Mouse (Mus musculus) cortical plate, adult 2 months (tissue): ENCODE measurements around the gene Hoxd4. TPM values are rescaled to one million over a fixed set of nuclear protein-coding genes. Genes with fewer than 3 reads are reported as not detected.

Source experiments
- H3K27ac ChIP-seq: fragments of 200-500 bp; 2 replicates; pipeline ENCODE4 v1.5.1; 2012; ENCODE audit warnings: low read length, control low read depth, inconsistent platforms; ENCODE audit not compliant: insufficient read depth
- H3K4me1 ChIP-seq: fragments of 200-500 bp; 2 replicates; pipeline ENCODE4 v1.6.1; 2011; ENCODE audit warnings: low read length; ENCODE audit not compliant: control insufficient read depth, insufficient read depth
- H3K4me3 ChIP-seq: fragments of 200-500 bp; 2 replicates; pipeline ENCODE4 v1.5.1; 2011; ENCODE audit warnings: mild to moderate bottlenecking, low read length, control low read depth; ENCODE audit not compliant: insufficient read depth
- CTCF ChIP-seq: fragments of 200-500 bp; IDR thresholded peaks from 2 replicates; pipeline ENCODE4 v1.5.1; 2011; ENCODE audit warnings: mild to moderate bottlenecking, control low read depth, low read length; ENCODE audit not compliant: insufficient read depth; ENCODE audit errors: extremely low read depth
- POLR2A ChIP-seq: fragments of 200-500 bp; IDR thresholded peaks from 2 replicates; pipeline ENCODE4 v1.6.1; 2011; ENCODE audit warnings: mild to moderate bottlenecking, low read length, control low read depth; ENCODE audit not compliant: insufficient read depth; ENCODE audit errors: extremely low read depth
- polyA plus RNA-seq: library from polyadenylated mRNA; depleted of rRNA; stranded (reverse); fragments of >200 nt; gene quantifications from 2 replicates; pipeline ENCODE4 v1.2.3, GENCODE M21; 2012; rRNA removed

Gene Hoxd4
- polyA plus RNA-seq, 1 experiment: not detected

GRCm38 (mm10) chr2:74777536-74778275 is 66.0 kb downstream of the Hoxd4 start:
- Histone ChIP-seq H3K27ac (no peak overlapping the region), H3K4me3 (no peak overlapping the region), H3K4me1 (no peaks in the 10 kb centered on the region)
- TF ChIP-seq CTCF (no peak), POLR2A (no peak)

Other genes starting within 250 kb of the Hoxd4 start
- gene Lnpk, start 132.5 kb upstream of the Hoxd4 start, polyA plus RNA-seq: 31.3 and 32.3 TPM in 2 replicates
- not detected in 2 replicates for gene Evx2, start 52.4 kb upstream of the Hoxd4 start, polyA plus RNA-seq
- not detected in 2 replicates for gene Hoxd13, start 43.6 kb upstream of the Hoxd4 start, polyA plus RNA-seq
- gene Hoxd12, start 36.9 kb upstream of the Hoxd4 start, polyA plus RNA-seq: not detected in 2 replicates
- gene Hoxd11, start 32.4 kb upstream of the Hoxd4 start, polyA plus RNA-seq: not detected in 2 replicates
- gene Hoxd10, start 20.0 kb upstream of the Hoxd4 start, polyA plus RNA-seq: not detected in 2 replicates
- not detected in 2 replicates for gene Hoxd9, start 14.2 kb upstream of the Hoxd4 start, polyA plus RNA-seq
- gene Hoxd8, start 7.3 kb upstream of the Hoxd4 start, polyA plus RNA-seq: not detected in 2 replicates
- not detected in 2 replicates for gene Hoxd3, start within 50 bp of the Hoxd4 start, polyA plus RNA-seq
- gene Gm28230, start 14.8 kb downstream of the Hoxd4 start, polyA plus RNA-seq: not detected in 2 replicates
- gene Hoxd1, start 51.1 kb downstream of the Hoxd4 start, polyA plus RNA-seq: 0.06 and 0.08 TPM in 2 replicates
- gene Mtx2, start 113.9 kb downstream of the Hoxd4 start, polyA plus RNA-seq: 42.1 and 44.2 TPM in 2 replicates